Mouse (Mus musculus) megakaryocyte-erythroid progenitor cell, adult 5-6 weeks (primary cell): ENCODE data around the gene Sox6. TPM values are rescaled to one million over a fixed set of nuclear protein-coding genes. Genes with fewer than 3 reads are reported as not detected.

Experiments used
- ATAC-seq: replicated peaks from 2 replicates; pipeline ENCODE4 v1.8.0; 2016; ENCODE audit warnings: mild to moderate bottlenecking, inconsistent platforms; ENCODE audit not compliant: severe bottlenecking, poor library complexity, low FRiP score, low TSS enrichment
- total RNA-seq, 2 experiments: library from RNA; stranded (forward) in 1 of 2; stranded (reverse) in 1 of 2; fragments of 200-1000, 215-1000 nt in 1 of 2; fragments of >200 nt in 1 of 2; fragmentation: Nextera tagmentation in 1 of 2; gene quantifications; 2 replicates each; pipeline ENCODE4 v1.2.3; 2014 to 2017

The Sox6 gene
- total RNA-seq, 2 experiments from 2014 or later, result 10.2 to 18.2 TPM

- ATAC-seq, result peak; percentile 68
These were observed 193.7 kb downstream of the Sox6 start for GRCm38 (mm10) chr7:115844910-115845309.

DNA sequence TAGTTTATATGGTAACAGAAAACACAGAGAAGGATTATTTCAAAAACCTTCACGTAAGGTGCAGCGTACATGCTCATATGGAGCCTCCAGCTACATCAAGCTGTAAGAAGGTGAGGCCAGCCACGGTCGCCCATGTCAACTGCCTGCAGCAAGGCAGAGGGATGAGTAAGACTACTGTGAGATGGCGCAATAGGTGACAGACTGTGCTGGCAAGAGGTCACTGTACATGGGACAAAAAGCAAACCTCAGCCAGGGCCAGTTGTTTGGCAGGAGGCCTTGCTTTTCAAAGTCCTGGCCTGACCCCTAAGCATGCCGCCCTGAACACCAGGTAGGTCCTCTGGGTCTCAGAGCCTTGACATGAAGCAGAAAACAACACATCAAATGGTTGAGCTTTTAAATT lies 194.2 kb downstream of the Sox6 start:
- ATAC-seq, result 0 out of 2 replicates have a peak, but pooled peaks have one; percentile 34

GRCm38 (mm10) chr7:115842251-115842650 lies 196.3 kb downstream of the Sox6 start:
- ATAC-seq, result no peak

DNA sequence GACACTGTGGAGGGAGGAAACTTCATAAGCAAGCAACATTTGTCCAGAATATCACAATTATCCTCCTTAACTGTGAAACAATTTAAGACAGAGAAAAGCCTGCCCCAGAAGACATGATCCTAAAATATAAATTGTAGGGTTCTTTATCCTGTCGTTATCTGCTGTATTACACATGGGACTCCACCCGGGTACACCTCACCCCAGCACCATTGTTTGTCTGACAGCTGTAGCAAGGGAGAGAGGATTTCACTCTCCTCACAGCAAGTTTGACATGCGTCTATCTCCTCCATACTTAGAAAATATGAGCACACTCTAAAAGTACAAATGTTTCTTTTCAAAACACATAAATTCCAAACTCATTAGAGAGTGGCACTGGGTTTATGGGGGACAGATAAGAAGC lies 198.0 kb downstream of the Sox6 start:
- peak; percentile 91 for ATAC-seq

GRCm38 (mm10) chr7:115835005-115835404 lies 203.6 kb downstream of the Sox6 start:
- no peak for ATAC-seq

GRCm38 (mm10) chr7:115833701-115834100 lies 204.9 kb downstream of the Sox6 start:
- no peak for ATAC-seq

GRCm38 (mm10) chr7:115830938-115831873 lies 207.4 kb downstream of the Sox6 start:
- ATAC-seq, result peak; percentile 90

- ATAC-seq, result peak; percentile 9
These were observed 208.2 kb downstream of the Sox6 start for GRCm38 (mm10) chr7:115830366-115830765.

GRCm38 (mm10) chr7:115829756-115830155 lies 208.8 kb downstream of the Sox6 start:
- no peak for ATAC-seq

- ATAC-seq, result no peak
These were observed 209.3 kb downstream of the Sox6 start for GRCm38 (mm10) chr7:115829260-115829659.

GRCm38 (mm10) chr7:115825295-115825694 lies 213.3 kb downstream of the Sox6 start:
- no peak for ATAC-seq

- no peak for ATAC-seq
These were observed 213.9 kb downstream of the Sox6 start for GRCm38 (mm10) chr7:115824621-115825256.

- ATAC-seq, result 0 out of 2 replicates have a peak, but pooled peaks have one; percentile 37
These were observed 219.5 kb downstream of the Sox6 start for GRCm38 (mm10) chr7:115819136-115819535.

DNA sequence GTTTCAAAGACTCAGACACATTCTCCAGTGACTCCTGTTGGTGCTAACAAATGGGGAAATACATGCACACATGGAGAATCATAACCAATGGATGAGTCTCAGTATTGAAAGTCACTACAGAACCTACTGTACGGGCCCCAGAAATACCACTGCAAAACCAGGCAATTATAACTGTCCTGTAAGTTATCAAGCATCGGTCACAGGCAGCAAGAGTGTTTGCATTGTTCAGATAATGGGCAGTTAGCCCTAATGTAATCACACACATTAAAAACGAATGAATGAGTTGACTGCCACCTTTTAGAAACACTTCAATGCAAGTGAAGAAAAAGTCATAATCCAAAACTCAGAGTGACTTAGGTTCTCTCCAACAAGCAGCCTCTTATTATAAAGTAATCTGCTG lies 235.3 kb downstream of the Sox6 start:
- ATAC-seq, result peak; percentile 85

DNA sequence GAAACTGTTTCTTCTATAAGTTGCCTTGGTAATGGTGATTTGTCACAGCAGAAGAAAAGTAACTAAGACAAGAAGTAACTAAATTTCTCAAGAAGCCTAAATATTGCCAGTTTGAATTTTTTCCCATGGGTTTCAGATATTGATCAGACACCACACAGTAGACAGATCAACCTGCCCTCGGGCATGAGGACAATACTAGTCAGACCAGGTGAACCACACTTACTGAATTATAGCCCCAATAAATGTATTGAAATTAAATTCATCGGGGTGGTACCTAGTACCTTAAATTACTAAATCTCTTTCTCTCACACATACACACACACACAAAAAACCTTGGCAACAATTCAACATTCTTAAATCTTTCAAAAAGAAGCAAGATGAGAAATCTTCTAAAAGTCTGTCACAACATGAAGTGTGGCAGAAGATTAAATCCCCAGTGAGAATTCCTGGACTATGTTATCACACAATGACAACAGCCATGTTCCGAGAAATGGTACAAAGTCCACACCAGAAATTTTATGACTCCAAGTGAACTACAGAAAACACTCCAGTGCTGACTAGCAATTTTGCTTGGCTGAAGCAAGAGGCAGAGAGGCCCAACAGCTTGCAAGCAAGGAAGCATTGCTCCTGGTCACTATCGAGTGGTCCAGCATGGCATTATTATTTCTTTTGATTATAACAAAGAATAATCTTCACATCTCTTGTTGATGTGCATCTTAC lies 244.3 kb downstream of the Sox6 start:
- no peak for ATAC-seq

DNA sequence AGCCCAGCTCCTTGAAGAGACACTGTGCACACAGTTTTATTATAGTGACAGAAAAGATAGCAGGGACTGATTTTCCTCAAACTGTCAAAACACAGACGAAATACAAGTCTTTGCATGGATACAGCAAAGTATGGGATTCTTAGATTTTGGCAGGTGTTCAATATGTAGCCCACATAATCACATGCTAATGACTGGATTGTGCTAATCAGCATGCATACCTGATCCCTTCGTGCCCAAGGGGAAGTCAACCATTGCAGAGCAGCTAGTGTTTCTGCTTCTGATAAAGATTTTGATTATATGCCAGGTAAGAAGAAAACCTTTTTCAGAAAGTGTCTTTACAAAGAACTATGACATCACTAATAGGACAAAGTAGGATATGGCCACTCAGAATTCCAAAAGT lies 245.8 kb downstream of the Sox6 start:
- no peak for ATAC-seq

DNA sequence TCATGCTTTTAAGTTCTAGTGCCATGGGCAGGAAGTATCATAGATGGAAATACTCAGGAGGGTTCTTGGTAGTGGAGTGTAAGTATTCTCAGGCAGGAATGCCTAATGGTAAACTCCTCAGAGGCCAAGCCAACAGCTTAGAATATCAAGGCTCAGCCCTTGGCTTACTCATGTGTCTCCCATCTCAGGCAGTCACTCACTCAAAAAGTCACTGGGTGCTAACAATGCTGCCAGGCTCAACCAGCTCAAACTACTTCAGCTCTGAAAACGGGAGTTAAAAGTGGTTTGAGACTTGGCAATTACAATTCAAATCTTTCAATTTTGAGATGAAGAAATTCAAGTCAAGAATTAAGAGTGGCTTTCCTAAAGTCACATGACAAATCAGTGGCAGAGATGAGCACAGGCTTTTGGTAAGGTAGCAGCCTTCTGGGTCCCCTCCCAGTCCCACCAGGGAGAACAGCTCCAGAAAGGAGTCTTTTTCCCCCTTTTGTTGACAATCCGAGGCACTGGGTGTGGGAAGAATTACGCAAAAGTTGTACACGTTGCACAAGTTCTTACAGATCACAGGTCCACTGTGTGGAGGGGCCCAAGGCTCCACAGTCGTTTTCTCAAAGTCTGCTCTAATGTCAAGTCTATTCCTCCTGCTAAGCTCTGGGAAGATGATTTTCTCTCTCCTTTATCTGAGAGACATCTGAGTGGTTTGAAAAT lies 249.3 kb downstream of the Sox6 start:
- ATAC-seq, result no peak

DNA sequence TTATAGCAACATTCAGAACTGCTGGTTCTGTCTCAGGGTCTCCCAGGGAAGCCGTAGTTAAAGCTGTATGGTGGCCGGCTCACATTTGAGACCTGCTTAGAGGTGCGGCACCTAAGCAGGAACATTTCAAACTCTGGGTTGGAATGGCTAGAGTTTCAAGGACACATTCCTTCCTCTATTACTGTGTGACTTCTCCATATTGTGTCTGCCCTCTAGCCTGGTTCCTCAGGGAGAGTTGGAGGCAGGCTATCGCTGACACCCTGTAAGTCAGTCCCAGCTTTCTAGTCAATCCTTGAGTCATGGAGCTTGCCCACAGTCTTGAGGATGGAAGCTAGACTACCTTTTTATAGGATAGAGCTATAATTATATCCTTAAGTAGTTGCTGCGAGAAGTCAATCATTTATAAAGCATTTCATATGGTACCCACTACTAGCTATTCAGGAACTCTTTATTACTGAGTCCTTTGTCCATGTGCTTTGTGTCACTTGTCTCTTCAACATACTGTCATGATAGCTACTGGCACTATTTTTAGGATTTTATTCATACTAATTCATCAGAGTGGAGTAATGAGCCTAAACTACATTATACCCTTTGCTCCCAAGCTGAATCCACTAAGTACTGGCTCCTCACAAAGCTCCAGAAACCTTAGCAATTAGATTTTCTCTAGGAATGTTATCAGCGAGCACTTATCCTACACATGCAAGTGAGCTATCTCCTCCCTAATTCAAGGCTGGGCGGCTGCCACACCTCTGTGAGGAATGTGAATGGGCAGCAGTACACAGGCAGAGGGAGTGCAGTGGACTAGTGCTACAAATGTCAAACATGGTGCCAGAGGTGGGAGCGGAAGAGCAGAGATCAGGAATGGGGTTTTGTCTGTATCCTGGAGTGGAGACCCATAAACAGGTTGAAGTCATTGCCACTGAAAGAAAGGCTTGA lies 254.3 kb downstream of the Sox6 start:
- peak; percentile 67; the same call in 1 of the 2 replicates for ATAC-seq
